Mouse (Mus musculus) left cerebral cortex, adult 18-20 months (tissue): ENCODE data around the gene Myo1c. TPM values are rescaled to one million over a fixed set of nuclear protein-coding genes. Genes with fewer than 3 reads are reported as not detected.

Experiments used
- DNase-seq, 2 experiments: peaks; one replicate each; pipeline ENCODE4 v3.0.0; 2021 to 2022; ENCODE audit warnings: low spot score in 2 of 2, mixed read lengths in 1 of 2
- total RNA-seq, 2 experiments: library from RNA; stranded (reverse); gene quantifications; 2 replicates each; pipeline ENCODE4 v1.2.3; 2021

The Myo1c gene
- total RNA-seq, 2 experiments from 2014 or later: 20.9 to 25.1 TPM

DNA sequence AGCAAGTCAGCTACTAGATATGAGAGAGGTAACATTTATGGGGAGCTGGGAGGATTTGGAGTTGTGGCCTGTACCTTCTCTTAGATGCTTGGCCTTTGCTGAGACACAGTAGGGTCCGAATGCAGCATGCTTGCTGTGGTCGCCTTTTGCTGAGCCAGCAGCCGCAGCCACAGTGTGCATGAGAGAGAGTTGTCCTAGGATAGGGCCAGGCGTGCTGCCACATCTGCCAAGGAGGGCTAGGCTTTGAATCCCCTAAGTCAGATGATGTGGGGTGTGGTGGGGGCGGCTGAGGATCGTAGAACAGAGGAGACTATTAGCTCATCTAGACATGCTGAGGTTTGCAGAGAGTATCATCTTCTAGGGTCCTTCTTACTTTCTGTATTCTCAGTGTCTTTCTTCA is 52.5 kb downstream of the Myo1c start:
- no peak for DNase-seq

DNA sequence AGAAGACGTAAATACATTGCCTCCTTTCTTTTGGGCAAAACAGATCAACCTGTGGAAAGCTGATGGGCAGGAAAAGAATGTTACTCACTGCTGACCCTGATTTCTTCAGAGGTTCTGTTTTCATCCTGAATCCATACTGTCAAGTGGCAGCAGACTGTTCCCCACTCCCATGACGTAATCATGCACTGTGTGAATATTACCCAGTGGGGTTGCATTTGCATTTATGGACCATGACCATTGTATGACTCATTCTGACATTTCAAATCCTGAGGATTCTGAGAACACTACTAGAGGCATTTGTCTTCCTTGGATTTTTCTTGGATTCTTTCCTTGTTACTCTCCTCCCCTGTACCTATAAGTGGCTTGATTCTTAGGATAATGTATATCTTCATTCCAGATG is 53.4 kb downstream of the Myo1c start:
- no peak for DNase-seq

DNA sequence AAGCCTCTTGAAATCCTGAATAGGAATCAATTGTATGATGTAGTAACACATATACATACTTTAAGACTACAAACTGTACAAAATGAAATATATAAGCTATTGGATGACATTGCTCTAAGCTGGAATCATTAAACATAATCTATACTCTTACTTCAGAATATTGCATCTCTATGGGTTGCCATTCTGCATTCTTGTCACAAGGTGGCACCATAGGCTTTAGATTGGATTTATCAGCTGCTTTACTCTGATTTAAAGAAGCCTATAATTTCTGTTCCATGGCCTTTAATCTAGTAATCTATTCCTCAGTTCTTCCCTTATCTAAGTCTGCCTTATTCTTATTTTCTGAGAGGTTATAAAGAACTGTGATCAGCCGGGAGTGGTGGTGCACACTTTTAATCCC is 63.6 kb downstream of the Myo1c start:
- DNase-seq: no peak

DNA sequence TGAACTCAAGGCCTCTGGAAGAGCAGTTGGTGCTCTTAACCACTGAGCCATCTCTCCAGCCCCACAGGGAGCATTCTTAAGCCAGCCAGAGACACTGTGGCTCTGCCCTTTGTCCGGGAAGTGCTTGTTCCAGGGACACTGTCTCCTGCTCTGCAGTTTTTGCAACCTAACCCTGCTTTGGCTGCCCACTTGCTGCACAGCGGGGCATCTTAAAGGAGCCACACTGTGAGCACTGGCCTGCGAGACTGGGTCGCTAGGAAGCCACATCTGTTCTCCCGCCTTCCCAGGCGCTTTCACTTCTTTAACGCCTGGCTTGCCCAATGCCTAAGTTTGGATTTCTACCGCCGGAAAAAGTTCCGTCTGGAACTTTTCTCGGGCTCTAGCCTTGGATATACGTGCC is 65.3 kb downstream of the Myo1c start:
- no peak for DNase-seq

DNA sequence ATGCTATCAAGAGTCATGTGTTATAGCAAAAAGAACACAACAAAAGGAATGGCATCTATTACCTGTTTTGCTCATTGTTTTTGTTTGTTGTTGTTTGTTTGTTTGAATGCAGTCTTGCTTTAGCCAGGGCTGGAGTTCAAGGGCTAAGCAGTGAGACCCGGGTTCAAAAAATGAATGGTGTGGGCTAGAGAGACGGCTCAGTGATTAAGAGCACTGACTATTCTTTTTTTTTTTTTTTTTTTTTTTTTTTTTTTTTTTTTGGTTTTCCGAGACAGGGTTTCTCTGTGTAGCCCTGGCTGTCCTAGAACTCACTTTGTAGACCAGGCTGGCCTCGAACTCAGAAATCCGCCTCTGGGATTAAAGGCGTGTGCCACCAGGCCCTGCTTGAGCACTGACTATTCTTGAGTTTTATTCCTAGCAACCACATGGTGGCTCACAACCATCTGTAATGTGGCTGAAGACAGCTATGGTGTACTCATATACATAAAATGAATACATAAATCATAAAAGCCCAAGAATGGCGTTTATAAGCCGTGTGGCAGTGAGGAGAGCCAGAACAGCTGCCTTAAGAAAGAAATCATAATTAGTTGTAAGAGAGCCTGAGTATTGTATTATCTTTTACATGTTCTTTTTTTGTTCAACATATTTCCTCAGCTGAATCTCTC is 66.5 kb downstream of the Myo1c start:
- DNase-seq: no peak

DNA sequence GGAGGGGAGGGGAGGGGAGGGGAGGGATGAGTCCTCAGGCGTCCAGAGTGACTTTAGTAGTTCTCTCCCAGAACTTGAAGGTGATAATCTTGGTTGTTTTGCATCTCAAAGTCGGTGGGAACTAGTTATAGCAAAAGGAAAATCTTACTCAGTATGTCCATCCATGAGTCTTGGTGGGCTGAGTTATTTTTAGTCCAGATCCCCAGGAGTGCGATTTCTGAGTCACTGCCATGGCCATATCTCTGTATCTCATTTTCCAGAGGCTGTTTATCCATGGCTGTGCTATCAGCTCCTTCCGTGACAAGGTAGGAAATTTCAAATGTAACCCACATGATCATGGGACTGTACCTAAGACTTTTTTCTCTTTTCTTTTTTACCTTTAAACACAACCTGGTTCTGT is 72.0 kb downstream of the Myo1c start:
- DNase-seq: no peak

Other genes starting within 250 kb of the Myo1c start
- gene Serpinf1, start 227.8 kb upstream of the Myo1c start, total RNA-seq: 10 to 100 TPM; 12.6 to 12.7 TPM
- under 1 TPM in 1 of 2 experiments, not detected in 1; 0.35 TPM for gene Serpinf2, start 210.9 kb upstream of the Myo1c start, total RNA-seq
- gene Wdr81, start 195.8 kb upstream of the Myo1c start, total RNA-seq: 10 to 100 TPM; 18.7 to 19.4 TPM
- under 1 TPM; 0.91 to 1.00 TPM for gene Tlcd2, start 188.8 kb upstream of the Myo1c start, total RNA-seq
- gene Prpf8, start 163.7 kb upstream of the Myo1c start, total RNA-seq: 100 to 1,000 TPM; 128 to 134 TPM
- 1 to 10 TPM; 1.6 to 1.8 TPM for gene Rilp, start 140.4 kb upstream of the Myo1c start, total RNA-seq
- 1 to 10 TPM; 1.1 to 1.2 TPM for gene Scarf1, start 137.0 kb upstream of the Myo1c start, total RNA-seq
- gene Slc43a2, start 118.8 kb upstream of the Myo1c start, total RNA-seq: 10 to 100 TPM; 49.9 to 50.9 TPM
- gene Pitpna, start 62.4 kb upstream of the Myo1c start, total RNA-seq: 100 to 1,000 TPM; 330 to 343 TPM
- gene Inpp5k, start 19.5 kb upstream of the Myo1c start, total RNA-seq: 10 to 100 TPM; 36.1 to 36.6 TPM
- gene Crk, start 28.8 kb downstream of the Myo1c start, total RNA-seq: 100 to 1,000 TPM; 126 to 132 TPM
- 1,000 to 10,000 TPM in 1 of 2 experiments, 100 to 1,000 TPM in 1; 948 to 1,014 TPM for gene Ywhae, start 82.4 kb downstream of the Myo1c start, total RNA-seq
- gene Doc2b, start 145.5 kb downstream of the Myo1c start, total RNA-seq: 10 to 100 TPM; 18.9 to 23.4 TPM